Mouse (Mus musculus): Measurements from ENCODE around the gene Ulk1.

- peak; percentile 82 for TF ChIP-seq CTCF (IDR thresholded peaks at IDR 0.05; ENCODE audit: low read depth)
- no peak for TF ChIP-seq EP300 (optimal IDR thresholded peaks at IDR 0.05)
Measured at GRCm38 (mm10) chr5:110835959-110836358, 26.1 kb upstream of the Ulk1 start.

Data from stomach, postnatal 0 days (tissue).